Mouse (Mus musculus): ENCODE results near the gene Gm21258.
"Not testable (repeated sequence)": the region's sequence is repeated elsewhere in the genome, so short reads cannot be mapped to it uniquely, and the experiment has no call there.

Gm21258 gene

DNA sequence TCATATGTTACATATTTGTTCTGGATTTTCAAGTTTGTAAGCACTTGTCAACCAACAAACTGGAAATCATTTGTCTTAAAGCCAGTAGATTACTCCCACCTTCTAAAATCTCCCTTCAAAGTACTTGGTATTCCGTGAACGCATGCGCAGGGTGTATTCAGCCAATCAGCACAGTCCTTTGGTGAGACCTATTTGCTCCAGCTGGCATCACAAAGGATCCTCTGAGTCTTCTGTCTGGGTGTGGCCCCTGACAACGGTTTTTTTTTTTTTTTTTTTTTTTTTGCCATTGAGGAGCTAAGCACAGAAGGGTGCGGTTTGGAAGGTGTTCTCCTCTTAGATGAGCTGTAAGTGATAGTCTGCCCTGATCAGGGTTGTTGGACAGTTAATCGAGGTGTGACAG lies at the start of gene Gm21258:
Gm21258 (plus strand) TSS at position 301 of the 400 bp plus-strand sequence.
- DNase-seq: not testable (repeated sequence)
